Mouse (Mus musculus) kidney, postnatal 10 days (tissue): Measurements from ENCODE around the gene Xxylt1.

Experiments
- DNase-seq: peaks from one replicate; pipeline ENCODE4 v3.0.0; 2021; ENCODE audit warnings: mixed read lengths

The Xxylt1 gene

GRCm38 (mm10) chr16:31022287-31022686, 58.9 kb downstream of the Xxylt1 start:
- peak; percentile 55 for DNase-seq

GRCm38 (mm10) chr16:31019514-31019913, 61.7 kb downstream of the Xxylt1 start:
- DNase-seq: no peak

- no peak for DNase-seq
These were observed 63.4 kb downstream of the Xxylt1 start for GRCm38 (mm10) chr16:31017687-31018413.

- DNase-seq: no peak
These were observed 64.6 kb downstream of the Xxylt1 start for GRCm38 (mm10) chr16:31016669-31017068.

GRCm38 (mm10) chr16:31016169-31016568, 65.1 kb downstream of the Xxylt1 start:
- peak; percentile 63 for DNase-seq

- no peak for DNase-seq
These were observed 66.0 kb downstream of the Xxylt1 start for GRCm38 (mm10) chr16:31015271-31015670.

- no peak for DNase-seq
These were observed 69.0 kb downstream of the Xxylt1 start for GRCm38 (mm10) chr16:31012236-31012635.

GRCm38 (mm10) chr16:31010443-31010842, 70.8 kb downstream of the Xxylt1 start:
- no peak for DNase-seq

GRCm38 (mm10) chr16:31008326-31008725, 72.9 kb downstream of the Xxylt1 start:
- DNase-seq: peak; percentile 57

GRCm38 (mm10) chr16:31007582-31007981, 73.7 kb downstream of the Xxylt1 start:
- DNase-seq: no peak

GRCm38 (mm10) chr16:31005693-31006092, 75.5 kb downstream of the Xxylt1 start:
- no peak for DNase-seq

- no peak for DNase-seq
These were observed 76.9 kb downstream of the Xxylt1 start for GRCm38 (mm10) chr16:31004321-31004682.

GRCm38 (mm10) chr16:31003592-31004320, 77.5 kb downstream of the Xxylt1 start:
- DNase-seq: peak; percentile 79

GRCm38 (mm10) chr16:31002926-31003325, 78.3 kb downstream of the Xxylt1 start:
- DNase-seq: no peak

- DNase-seq: no peak
These were observed 79.1 kb downstream of the Xxylt1 start for GRCm38 (mm10) chr16:31002117-31002516.

- DNase-seq: no peak
These were observed 82.5 kb downstream of the Xxylt1 start for GRCm38 (mm10) chr16:30998711-30999110.

GRCm38 (mm10) chr16:30998048-30998447, 83.2 kb downstream of the Xxylt1 start:
- no peak for DNase-seq

GRCm38 (mm10) chr16:30995446-30995845, 85.8 kb downstream of the Xxylt1 start:
- no peak for DNase-seq

GRCm38 (mm10) chr16:30994881-30995280, 86.4 kb downstream of the Xxylt1 start:
- no peak for DNase-seq

GRCm38 (mm10) chr16:30994296-30994695, 86.9 kb downstream of the Xxylt1 start:
- no peak for DNase-seq

- peak; percentile 59 for DNase-seq
These were observed 88.7 kb downstream of the Xxylt1 start for GRCm38 (mm10) chr16:30992568-30992967.

GRCm38 (mm10) chr16:30990661-30991060, 90.6 kb downstream of the Xxylt1 start:
- DNase-seq: no peak

GRCm38 (mm10) chr16:30988225-30988624, 93.0 kb downstream of the Xxylt1 start:
- DNase-seq: peak; percentile 7

GRCm38 (mm10) chr16:30987684-30988083, 93.5 kb downstream of the Xxylt1 start:
- DNase-seq: no peak
